Mouse (Mus musculus) spleen, postnatal 4 days (tissue): ENCODE measurements around the gene Parg.
"Not testable (repeated sequence)": the region's sequence is repeated elsewhere in the genome, so short reads cannot be mapped to it uniquely, and the experiment has no call there.

Experiments used
- DNase-seq, 2 experiments: peaks; one replicate each; pipeline ENCODE4 v3.0.0; 2022; ENCODE audit warnings: low spot score in 2 of 2

Gene Parg

GRCm38 (mm10) chr14:32201791-32202451, at the start of gene Parg, which contains the start of gene Timm23:
Gene Parg, plus strand, starts transcription at chr14:32201949.
Gene Timm23, minus strand, starts transcription at chr14:32201898.
- peak; percentile 84 to 92 for DNase-seq

- DNase-seq: no peak
Observed at GRCm38 (mm10) chr14:32152243-32152965, 49.3 kb upstream of the Parg start.

- DNase-seq: no peak
Observed at GRCm38 (mm10) chr14:32153156-32153555, 48.6 kb upstream of the Parg start.

- DNase-seq: no peak
Observed at GRCm38 (mm10) chr14:32154758-32155157, 47.0 kb upstream of the Parg start.

GRCm38 (mm10) chr14:32159150-32159670, 42.5 kb upstream of the Parg start:
- DNase-seq: no peak

GRCm38 (mm10) chr14:32159690-32160246, 42.0 kb upstream of the Parg start, which contains the start of gene Ncoa4:
Gene Ncoa4, plus strand, starts transcription at chr14:32159865.
- DNase-seq: peak; percentile 98 to 99

GRCm38 (mm10) chr14:32160563-32160962, 41.2 kb upstream of the Parg start:
- DNase-seq: no peak

- peak in 1 of 2 experiments; percentile 33 for DNase-seq
Observed at GRCm38 (mm10) chr14:32161090-32161885, 40.5 kb upstream of the Parg start.

- DNase-seq: no peak
Observed at GRCm38 (mm10) chr14:32162231-32162630, 39.5 kb upstream of the Parg start.

GRCm38 (mm10) chr14:32163203-32163888, 38.4 kb upstream of the Parg start:
- DNase-seq: no peak

GRCm38 (mm10) chr14:32164173-32165051, 37.3 kb upstream of the Parg start:
- DNase-seq: no peak

GRCm38 (mm10) chr14:32165278-32166061, 36.3 kb upstream of the Parg start:
- DNase-seq: peak; percentile 88 to 95

GRCm38 (mm10) chr14:32166062-32166441, 35.7 kb upstream of the Parg start:
- DNase-seq: no peak

- DNase-seq: no peak
Observed at GRCm38 (mm10) chr14:32166840-32167239, 34.9 kb upstream of the Parg start.

- DNase-seq: no peak
Observed at GRCm38 (mm10) chr14:32167326-32167725, 34.4 kb upstream of the Parg start.

- peak; percentile 73 to 77 for DNase-seq
Observed at GRCm38 (mm10) chr14:32168653-32169231, 33.0 kb upstream of the Parg start.

- DNase-seq: peak in 1 of 2 experiments; percentile 50
Observed at GRCm38 (mm10) chr14:32170137-32170536, 31.6 kb upstream of the Parg start.

- DNase-seq: peak in 1 of 2 experiments; percentile 41
Observed at GRCm38 (mm10) chr14:32175310-32175709, 26.4 kb upstream of the Parg start.

- DNase-seq: not testable (repeated sequence)
Observed at GRCm38 (mm10) chr14:32176590-32176989, 25.2 kb upstream of the Parg start.
